In the genomic region with DNA sequence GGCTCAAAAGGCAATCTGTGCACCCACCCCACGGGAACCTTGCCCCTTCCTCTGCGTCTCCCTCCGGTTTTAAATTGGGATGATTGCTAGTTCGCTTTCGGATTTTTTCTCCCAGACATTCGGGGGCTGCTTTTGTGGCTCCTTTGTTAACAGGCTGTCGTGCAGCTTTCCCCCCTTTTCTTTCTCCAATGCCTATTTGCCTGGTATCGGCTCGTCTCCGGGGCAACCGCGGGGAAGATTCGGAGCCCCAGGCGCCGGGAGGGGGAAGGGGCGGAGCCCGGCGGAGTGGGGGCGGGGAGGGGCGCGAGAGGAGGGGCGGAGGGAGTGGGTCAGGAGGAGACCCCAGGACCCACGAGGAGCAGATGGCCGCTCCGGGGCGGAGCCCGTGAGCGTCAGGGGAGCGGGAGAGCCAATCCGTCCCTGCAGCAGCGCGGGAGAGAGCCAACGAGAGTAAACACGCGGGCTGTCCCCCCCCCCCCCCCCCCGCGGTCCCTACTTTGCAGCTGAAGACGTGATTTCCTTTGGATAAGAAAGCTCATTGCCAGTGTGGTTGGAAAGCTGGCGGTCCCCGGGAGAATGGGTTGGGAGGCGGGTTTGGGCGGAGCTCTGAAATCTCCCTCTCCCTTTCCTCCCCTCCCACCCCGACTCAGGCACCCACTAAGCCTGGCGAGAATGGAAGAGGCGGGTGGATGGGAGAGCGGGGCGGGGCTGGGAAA, we compare ENCODE assay signal across 8 mouse cellular contexts. TPM values are rescaled to one million over a fixed set of nuclear protein-coding genes. Genes with fewer than 3 reads are reported as not detected.
A peak's percentile ranks its signal among the peaks of the same experiment; 100 is the strongest.
DNase-seq lines count a peak whose midpoint lies in the region; ATAC-seq and TF ChIP-seq lines count a peak whose summit lies in the region.

No protein-coding gene starts in this region.

- H3ac ChIP-seq in C2C12 (ENCODE audit: control insufficient read depth, insufficient read length, low read depth) = peak overlapping the region; percentile 55

- peak overlapping the region; percentile 66 for H3K4me2 ChIP-seq in forebrain, embryonic 12.5 days
- peak overlapping the region; percentile 97 for H3K4me2 ChIP-seq in heart, embryonic 16.5 days (ENCODE audit: low read depth, low read length)
- H3K4me2 ChIP-seq in liver, embryonic 14.5 days (ENCODE audit: low read depth) = peak overlapping the region; percentile 73
- H3K4me2 ChIP-seq in neural tube, embryonic 12.5 days (replicated peaks) = peak overlapping the region; percentile 66

- under 1% methylated on average over 46 of the region's 47 CpGs for WGBS in forebrain, embryonic 12.5 days
- under 1% methylated on average over 40 of the region's 47 CpGs for WGBS in heart, embryonic 16.5 days
- under 1% methylated on average over 44 of the region's 47 CpGs for WGBS in liver, embryonic 14.5 days (ENCODE audit: insufficient replicate concordance)
- under 1% methylated on average over 44 of the region's 47 CpGs for WGBS in neural tube, embryonic 12.5 days

- peak; percentile 92 for ATAC-seq in forebrain, embryonic 12.5 days (ENCODE audit: low FRiP score)
- ATAC-seq in heart, embryonic 16.5 days (replicated peaks; ENCODE audit: extremely low read depth, insufficient read depth, low FRiP score) = peak; percentile 83
- ATAC-seq in liver, embryonic 14.5 days (ENCODE audit: insufficient read depth) = peak; percentile 54
- ATAC-seq in neural tube, embryonic 12.5 days (ENCODE audit: low FRiP score, low read depth) = peak; percentile 89

- no peak for TF ChIP-seq EP300 in liver, embryonic 14.5 days (IDR thresholded peaks at IDR 0.05; ENCODE audit: low read depth)

- H3K27me3 ChIP-seq in C2C12 (ENCODE audit: control insufficient read depth, insufficient read depth, insufficient read length) = no peaks in the 10 kb centered on the region
- H3K27me3 ChIP-seq in forebrain, embryonic 12.5 days = no peaks in the 10 kb centered on the region
- no peaks in the 10 kb centered on the region for H3K27me3 ChIP-seq in heart, embryonic 16.5 days (ENCODE audit: control insufficient read depth, insufficient read depth, low read length)
- peaks cover 52% of the 10 kb centered on the region for H3K27me3 ChIP-seq in liver, embryonic 14.5 days (ENCODE audit: control insufficient read depth, insufficient read depth, low read length)
- no peaks in the 10 kb centered on the region for H3K27me3 ChIP-seq in neural tube, embryonic 12.5 days (replicated peaks)

- no peaks in the 10 kb centered on the region for H3K36me3 ChIP-seq in C2C12 (ENCODE audit: control insufficient read depth, insufficient read depth)
- peaks cover 8% of the 10 kb centered on the region for H3K36me3 ChIP-seq in forebrain, embryonic 12.5 days (replicated peaks)
- no peaks in the 10 kb centered on the region for H3K36me3 ChIP-seq in heart, embryonic 16.5 days (ENCODE audit: control insufficient read depth, insufficient read depth)
- H3K36me3 ChIP-seq in liver, embryonic 14.5 days (replicated peaks; ENCODE audit: control insufficient read depth, insufficient read depth, low read depth) = no peaks in the 10 kb centered on the region
- peaks cover 8% of the 10 kb centered on the region for H3K36me3 ChIP-seq in neural tube, embryonic 12.5 days

- H3K4me1 ChIP-seq in brown adipose tissue, adult 24 weeks (ENCODE audit: control insufficient read depth, insufficient read depth, insufficient read length, low read length) = no peaks in the 10 kb centered on the region
- peaks cover 9% of the 10 kb centered on the region for H3K4me1 ChIP-seq in forebrain, embryonic 12.5 days
- no peaks in the 10 kb centered on the region; the same call in 1 of the 2 replicates for H3K4me1 ChIP-seq in heart, embryonic 16.5 days (ENCODE audit: control insufficient read depth, insufficient read depth, low read length)
- peaks cover 0 to 4% of the 10 kb centered on the region in 2 experiments; a peak in 1 of 4 replicates for H3K4me1 ChIP-seq in liver, embryonic 14.5 days (replicated peaks; ENCODE audit: control insufficient read depth in 2 of 2, insufficient read depth in 2 of 2, low read length in 1 of 2)
- H3K4me1 ChIP-seq in neural tube, embryonic 12.5 days = peaks cover 6% of the 10 kb centered on the region; the same call in 1 of the 2 replicates

- TF ChIP-seq CTCF in C2C12 (IDR thresholded peaks at IDR 0.05; ENCODE audit: control insufficient read depth, insufficient read depth, insufficient read length) = no peak
- TF ChIP-seq CTCF in liver, embryonic 14.5 days (IDR thresholded peaks at IDR 0.05; ENCODE audit: low read depth) = no peak

- peak overlapping the region; percentile 88 for H3K27ac ChIP-seq in brown adipose tissue, adult 24 weeks (replicated peaks; ENCODE audit: low read depth, low read length)
- peak overlapping the region; percentile 100 for H3K27ac ChIP-seq in forebrain, embryonic 12.5 days
- H3K27ac ChIP-seq in heart, embryonic 16.5 days (ENCODE audit: low read length) = peak overlapping the region; percentile 98
- no peak overlapping the region for H3K27ac ChIP-seq in liver, embryonic 14.5 days
- H3K27ac ChIP-seq in neural tube, embryonic 12.5 days = peak overlapping the region; percentile 98

- no peaks in the 10 kb centered on the region for H3K9me3 ChIP-seq in forebrain, embryonic 12.5 days
- H3K9me3 ChIP-seq in heart, embryonic 16.5 days (replicated peaks; ENCODE audit: control insufficient read depth, low read length) = no peaks in the 10 kb centered on the region
- no peaks in the 10 kb centered on the region for H3K9me3 ChIP-seq in liver, embryonic 14.5 days (ENCODE audit: control insufficient read depth, low read length)
- no peaks in the 10 kb centered on the region for H3K9me3 ChIP-seq in neural tube, embryonic 12.5 days

- H3K4me3 ChIP-seq in C2C12 (ENCODE audit: insufficient read depth, poor library complexity, severe bottlenecking) = peak overlapping the region; percentile 94
- peak overlapping the region; percentile 94 for H3K4me3 ChIP-seq in brown adipose tissue, adult 24 weeks (ENCODE audit: insufficient read depth, low read depth, low read length)
- peak overlapping the region; percentile 98 for H3K4me3 ChIP-seq in forebrain, embryonic 12.5 days (replicated peaks)
- H3K4me3 ChIP-seq in heart, embryonic 16.5 days (ENCODE audit: low read length) = peak overlapping the region; percentile 99
- H3K4me3 ChIP-seq in liver, embryonic 14.5 days (ENCODE audit: insufficient read depth in 1 of 2, low read depth in 2 of 2, low read length in 2 of 2) = peak overlapping the region; percentile 62 to 63
- H3K4me3 ChIP-seq in neural tube, embryonic 12.5 days = peak overlapping the region; percentile 100

- H3K79me3 ChIP-seq in C2C12 (ENCODE audit: low read depth) = peaks cover 19% of the 10 kb centered on the region

- peak overlapping the region; percentile 100 for H3K9ac ChIP-seq in forebrain, embryonic 12.5 days
- H3K9ac ChIP-seq in heart, embryonic 16.5 days (ENCODE audit: low read length) = peak overlapping the region; percentile 87
- H3K9ac ChIP-seq in liver, embryonic 14.5 days (replicated peaks) = peak overlapping the region; percentile 34
- H3K9ac ChIP-seq in neural tube, embryonic 12.5 days = peak overlapping the region; percentile 100

- peak; percentile 91 to 93 for DNase-seq in kidney, postnatal 4 days
- DNase-seq in liver, embryonic 14.5 days (ENCODE audit: low read depth in 3 of 3, low spot score in 3 of 3) = peak in 1 of 3 experiments; percentile 36
- DNase-seq in telencephalon, adult 2 months (ENCODE audit: low read depth, low spot score) = peak; percentile 89

- peaks cover 25% of the 10 kb centered on the region for H3K79me2 ChIP-seq in C2C12 (ENCODE audit: control insufficient read depth, insufficient read depth)

TF ChIP-seq in C2C12, 6 proteins besides CTCF, POLR2A, EP300 and RAD21:
- TF ChIP-seq MYOG (IDR thresholded peaks at IDR 0.05; ENCODE audit: control insufficient read depth, extremely low read depth, insufficient read length) = no peak
- TF ChIP-seq USF1 (IDR thresholded peaks at IDR 0.05; ENCODE audit: low read depth) = no peak
- no peak for TF ChIP-seq MYOD1 (IDR thresholded peaks at IDR 0.05; ENCODE audit: control insufficient read depth, insufficient read length, low read depth)
- TF ChIP-seq FOSL1 (IDR thresholded peaks at IDR 0.05; ENCODE audit: insufficient read depth, low read length, poor library complexity, severe bottlenecking) = no peak
- peak; percentile 9 for TF ChIP-seq MAX (IDR thresholded peaks at IDR 0.05)
- no peak for TF ChIP-seq CEBPB (IDR thresholded peaks at IDR 0.05; ENCODE audit: low read depth)

RNA-seq across cellular contexts. Expression of a gene that starts 2.2 kb away (rescaled TPM):
- 26.6 TPM for polyA plus RNA-seq in C2C12 (2012; fragmentation: generic; extraction: Trizol)
- 39.9 and 44.6 TPM in 2 replicates for polyA plus RNA-seq in brown adipose tissue, adult 24 weeks (2012; ENCODE audit: insufficient read depth, insufficient read length, missing spikeins)
- polyA plus RNA-seq in forebrain, embryonic 12.5 days (2016; fragmentation: Nextera tagmentation; extraction: Ambion mirVana) = 291 and 320 TPM in 2 replicates
- polyA plus RNA-seq in heart, embryonic 16.5 days (2015; fragmentation: Nextera tagmentation; extraction: Ambion mirVana) = 37.6 and 42.2 TPM in 2 replicates
- 12.1 and 16.3 TPM in 2 replicates for polyA plus RNA-seq in liver, embryonic 14.5 days (2012; rRNA removed)
- 22.2 and 22.3 TPM in 2 replicates for polyA plus RNA-seq in liver, embryonic 14.5 days (2014; fragmentation: Nextera tagmentation; extraction: Ambion mirVana)
- 302 and 309 TPM in 2 replicates for polyA plus RNA-seq in neural tube, embryonic 12.5 days (2016; fragmentation: Nextera tagmentation; extraction: Ambion mirVana)

Comparison
In these comparisons a context has a peak if more than half of its experiments do, and no peak if none do; other contexts are left out.
1. H3K9ac ChIP-seq: peak in every context shown above with its lines; median percentile 100 in forebrain, embryonic 12.5 days; 100 in neural tube, embryonic 12.5 days; 87 in heart, embryonic 16.5 days; 34 in liver, embryonic 14.5 days.